Mouse (Mus musculus): ENCODE measurements at regions not wholly inside any gene's neighbourhood (a gene's known extent, or its start where the extent isn't known, plus 50 kb on each side); places are given as distances from the start of the nearest gene placed in this dataset.
"Not testable (repeated sequence)": the region's sequence is repeated elsewhere in the genome, so short reads cannot be mapped to it uniquely, and the experiment has no call there.

- ATAC-seq: no peak
These were observed 83.7 kb upstream of the Zfp804b start for GRCm38 (mm10) chr5:7428291-7428690.

- ATAC-seq: no peak
These were observed 91.9 kb upstream of the Zfp804b start for GRCm38 (mm10) chr5:7436461-7436860.

GRCm38 (mm10) chr5:7448001-7448400 lies 103.4 kb upstream of the Zfp804b start:
- no peak for ATAC-seq

GRCm38 (mm10) chr5:7454896-7455295 lies 110.3 kb upstream of the Zfp804b start:
- ATAC-seq: no peak

- no peak for ATAC-seq
These were observed 112.5 kb upstream of the Zfp804b start for GRCm38 (mm10) chr5:7457102-7457501.

- no peak for ATAC-seq
These were observed 144.6 kb upstream of the Zfp804b start for GRCm38 (mm10) chr5:7489150-7489549.

- no peak for ATAC-seq
These were observed 145.0 kb upstream of the Zfp804b start for GRCm38 (mm10) chr5:7489602-7490001.

GRCm38 (mm10) chr5:7517520-7518181 lies 173.1 kb upstream of the Zfp804b start:
- no peak for ATAC-seq

GRCm38 (mm10) chr5:7532686-7533199 lies 188.2 kb upstream of the Zfp804b start:
- no peak for ATAC-seq

GRCm38 (mm10) chr5:7539812-7540645 lies 195.5 kb upstream of the Zfp804b start:
- no peak for ATAC-seq

- ATAC-seq: no peak
These were observed 196.1 kb upstream of the Zfp804b start for GRCm38 (mm10) chr5:7540646-7541038.

GRCm38 (mm10) chr5:7543857-7544256 lies 199.3 kb upstream of the Zfp804b start:
- ATAC-seq: no peak

- no peak for ATAC-seq
These were observed 235.9 kb upstream of the Zfp804b start for GRCm38 (mm10) chr5:7580413-7580812.

- ATAC-seq: no peak
These were observed 242.0 kb upstream of the Zfp804b start for GRCm38 (mm10) chr5:7586547-7586946.

GRCm38 (mm10) chr5:7600418-7600817 lies 255.9 kb upstream of the Zfp804b start:
- no peak for ATAC-seq

GRCm38 (mm10) chr5:7607517-7607916 lies 263.0 kb upstream of the Zfp804b start:
- no peak for ATAC-seq

GRCm38 (mm10) chr5:7607924-7608323 lies 263.4 kb upstream of the Zfp804b start:
- ATAC-seq: no peak

GRCm38 (mm10) chr5:7655280-7655679 lies 305.0 kb upstream of the Steap4 start:
- ATAC-seq: no peak

GRCm38 (mm10) chr5:7701776-7702175 lies 258.5 kb upstream of the Steap4 start:
- no peak for ATAC-seq

GRCm38 (mm10) chr5:7719557-7719956 lies 240.7 kb upstream of the Steap4 start:
- no peak for ATAC-seq

- ATAC-seq: no peak
These were observed 240.2 kb upstream of the Steap4 start for GRCm38 (mm10) chr5:7720061-7720460.

- ATAC-seq: no peak
These were observed 239.6 kb upstream of the Steap4 start for GRCm38 (mm10) chr5:7720688-7721087.

- ATAC-seq: not testable (repeated sequence)
These were observed 227.7 kb upstream of the Steap4 start for GRCm38 (mm10) chr5:7732566-7732965.

GRCm38 (mm10) chr5:7779827-7780226 lies 180.4 kb upstream of the Steap4 start:
- ATAC-seq: no peak

Measured in activated CD4-positive, CD25-positive, alpha-beta regulatory T cell, adult 4 months (primary cell).